Mouse (Mus musculus) CD8-positive naive resting alpha-beta T cell, adult 2 months (primary cell): ENCODE measurements around the gene Tmeff1.

ENCODE experiments used
- DNase-seq, 2 experiments: peaks; one replicate each; pipeline ENCODE4 v3.0.0; 2022; ENCODE audit warnings: low read depth in 2 of 2, low spot score in 2 of 2

The Tmeff1 gene

GRCm38 (mm10) chr4:48584421-48585240 is at the start of gene Tmeff1:
Gene Tmeff1 (plus strand): TSS chr4:48585174.
- no peak for DNase-seq

DNA sequence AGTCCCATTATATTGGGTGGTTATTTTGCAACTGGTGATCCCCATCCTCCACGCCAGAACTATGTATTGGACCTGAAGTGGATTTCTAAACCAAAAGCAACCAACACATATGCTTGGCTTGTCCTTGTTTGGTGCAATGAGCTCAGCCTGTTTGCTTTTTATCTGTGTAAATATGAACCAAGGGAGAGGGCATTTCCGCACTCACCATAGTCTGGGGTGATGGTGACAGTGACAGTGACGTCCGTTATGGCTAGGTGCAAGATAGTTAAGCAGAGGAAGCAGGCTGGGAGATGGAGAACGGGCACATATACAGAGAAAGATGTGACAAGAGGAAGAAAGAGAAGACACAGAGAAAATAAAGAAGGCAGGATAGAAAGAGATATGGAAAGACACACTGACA is 48.7 kb upstream of the Tmeff1 start:
- no peak for DNase-seq

- DNase-seq: no peak
These were observed 48.0 kb upstream of the Tmeff1 start for GRCm38 (mm10) chr4:48537024-48537423.

DNA sequence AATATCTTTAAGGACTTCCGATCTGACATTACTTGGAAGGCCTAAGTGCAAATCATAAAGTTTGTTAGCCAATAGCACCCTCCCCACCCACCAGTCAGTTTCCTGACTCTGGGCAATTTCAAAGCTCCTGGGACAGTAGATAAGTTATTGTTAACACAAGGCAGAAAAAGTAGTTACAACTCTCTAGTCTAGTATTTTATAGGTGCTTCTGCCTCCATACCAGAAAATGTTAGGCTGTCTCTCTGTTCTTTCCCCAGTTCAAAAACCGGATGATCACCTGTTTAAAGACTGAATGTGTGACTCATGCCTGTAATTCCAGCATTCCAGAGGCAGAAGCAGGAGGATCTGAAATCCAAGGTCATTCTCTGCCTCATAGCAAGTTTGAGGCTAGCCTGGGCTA is 46.4 kb upstream of the Tmeff1 start:
- no peak for DNase-seq

- DNase-seq: no peak
These were observed 45.0 kb upstream of the Tmeff1 start, which contains the start of gene Msantd3 for GRCm38 (mm10) chr4:48539841-48540575. Gene Msantd3 (plus strand): TSS chr4:48539935.

DNA sequence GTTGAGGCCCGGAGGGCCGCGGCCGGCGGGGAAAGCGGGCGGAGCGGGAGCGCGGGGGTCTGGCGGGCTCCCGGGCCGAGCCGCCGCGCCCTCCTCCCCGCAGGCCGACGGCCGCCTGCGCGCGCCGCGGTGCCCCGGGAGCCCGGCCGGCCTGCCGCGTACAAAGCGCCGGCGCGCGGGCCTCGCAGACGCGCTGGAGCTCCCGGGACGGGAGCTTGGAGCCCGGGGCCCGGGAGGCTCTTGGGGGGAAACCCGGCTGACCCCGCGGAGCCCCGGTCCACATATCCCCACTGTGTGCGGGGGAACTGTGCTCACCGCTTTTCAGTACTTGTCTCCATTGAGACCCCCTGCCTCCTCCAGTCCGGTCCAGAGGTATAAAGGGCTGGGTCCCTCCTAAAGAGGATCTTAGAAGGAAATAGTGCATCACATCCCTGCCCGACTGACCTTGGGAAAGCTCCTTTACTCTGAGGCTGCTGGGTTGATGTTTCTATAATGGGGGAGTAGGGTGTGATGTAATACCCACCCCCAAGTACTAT is 44.3 kb upstream of the Tmeff1 start:
- DNase-seq: no peak

GRCm38 (mm10) chr4:48541526-48542250 is 43.3 kb upstream of the Tmeff1 start:
- DNase-seq: no peak

DNA sequence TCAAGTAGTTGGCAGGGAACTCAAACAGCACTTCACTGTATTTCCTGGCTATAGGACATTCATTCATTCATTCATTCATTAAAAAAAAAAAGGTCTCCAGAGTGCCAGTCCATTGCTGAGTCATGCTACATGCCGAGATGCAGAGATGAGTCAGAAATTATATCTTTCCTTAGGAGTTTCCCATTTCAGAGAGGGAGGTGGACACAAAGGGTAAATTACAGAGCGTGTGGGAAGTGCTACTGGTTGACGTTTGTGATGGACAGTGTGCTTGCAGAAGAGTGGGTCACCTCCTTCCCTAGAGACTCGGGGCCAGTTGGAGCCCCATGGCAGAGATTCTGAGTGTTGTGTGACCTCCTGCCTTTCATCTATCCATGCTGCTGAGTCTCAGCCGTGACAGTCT is 42.6 kb upstream of the Tmeff1 start:
- DNase-seq: no peak

GRCm38 (mm10) chr4:48543071-48543865 is 41.7 kb upstream of the Tmeff1 start:
- DNase-seq: no peak

DNA sequence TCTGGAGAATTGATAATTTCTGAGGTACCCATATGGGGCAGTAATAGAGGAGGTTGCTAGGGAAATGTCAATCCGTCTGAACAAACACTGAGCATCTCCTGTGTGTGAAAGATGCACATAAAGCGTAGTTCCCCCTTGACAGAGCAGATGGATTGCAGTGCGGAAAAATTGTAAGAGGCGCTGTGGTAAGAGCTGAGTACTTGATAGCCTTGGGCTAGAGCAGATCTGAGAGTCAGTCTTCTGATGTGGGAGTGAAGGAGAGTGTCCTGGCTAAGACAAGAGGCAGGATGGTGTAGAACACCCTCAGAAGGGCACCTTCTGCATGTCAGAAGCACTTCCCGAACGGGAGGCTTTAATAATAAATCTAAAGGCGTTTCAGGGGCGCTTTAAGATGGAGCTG is 40.8 kb upstream of the Tmeff1 start:
- no peak for DNase-seq

DNA sequence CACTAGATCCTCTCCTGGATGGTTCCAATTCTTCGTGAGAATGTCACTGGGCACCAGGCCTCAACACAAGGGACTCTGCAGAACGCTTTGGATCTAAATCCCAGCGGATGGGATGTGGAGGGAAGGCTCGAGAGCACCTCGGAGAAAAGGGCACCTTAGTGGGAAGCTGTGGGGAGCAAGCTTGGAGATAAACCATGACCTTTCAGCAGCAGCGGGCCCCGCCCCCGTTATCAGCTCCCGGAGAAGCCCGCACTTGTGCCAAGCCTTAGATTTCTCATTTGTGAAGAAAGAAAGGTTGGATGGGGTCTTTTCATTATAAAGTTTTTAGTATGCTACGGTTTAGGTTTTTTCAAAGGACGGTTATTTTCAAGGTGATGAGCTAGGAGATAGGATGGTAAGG is 39.0 kb upstream of the Tmeff1 start:
- no peak for DNase-seq

GRCm38 (mm10) chr4:48546568-48547496 is 38.1 kb upstream of the Tmeff1 start:
- no peak for DNase-seq

- DNase-seq: no peak
These were observed 36.5 kb upstream of the Tmeff1 start for GRCm38 (mm10) chr4:48548393-48549045.

DNA sequence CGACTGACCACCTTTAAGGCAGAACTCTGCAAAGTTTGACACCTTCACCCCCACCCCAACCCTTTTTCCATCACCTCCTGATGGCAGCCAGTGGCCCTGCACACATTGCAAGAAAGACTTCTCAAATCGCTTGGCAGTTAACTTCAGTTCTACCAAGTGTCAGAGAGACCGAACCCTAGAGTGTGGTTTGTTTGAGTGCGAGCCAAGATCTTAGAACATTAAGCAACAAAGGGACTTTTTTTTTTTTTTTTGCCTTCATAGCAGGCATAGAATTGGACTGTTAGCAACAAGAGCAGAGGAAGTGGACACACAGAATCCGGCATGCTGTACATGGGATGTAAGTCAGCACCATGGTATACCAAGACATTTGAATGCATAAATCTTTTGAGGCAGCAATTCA is 35.3 kb upstream of the Tmeff1 start:
- no peak for DNase-seq

- no peak for DNase-seq
These were observed 32.4 kb upstream of the Tmeff1 start for GRCm38 (mm10) chr4:48552486-48553064.

GRCm38 (mm10) chr4:48554132-48554531 is 30.8 kb upstream of the Tmeff1 start:
- DNase-seq: no peak

- DNase-seq: no peak
These were observed 29.2 kb upstream of the Tmeff1 start for GRCm38 (mm10) chr4:48555729-48556128.

DNA sequence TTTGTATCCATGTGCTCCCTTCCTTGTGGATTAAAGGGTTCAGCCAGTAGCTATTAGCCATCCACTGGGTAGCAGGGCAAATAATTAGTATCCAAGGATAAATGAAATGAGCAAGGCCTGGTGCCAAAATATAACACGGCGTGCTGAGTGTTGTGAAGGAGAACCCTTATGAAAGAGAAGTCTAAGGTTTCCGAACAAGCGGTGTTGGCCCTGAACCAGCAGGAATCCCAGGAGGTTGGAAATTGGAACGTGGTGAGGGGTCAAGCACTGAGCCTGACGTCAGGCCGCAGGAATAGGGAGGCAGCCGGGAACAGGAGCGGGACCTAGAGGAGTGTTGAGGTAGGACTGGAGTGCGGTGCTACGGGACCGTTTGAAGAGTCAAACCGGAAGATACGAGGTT is 25.3 kb upstream of the Tmeff1 start:
- DNase-seq: no peak

DNA sequence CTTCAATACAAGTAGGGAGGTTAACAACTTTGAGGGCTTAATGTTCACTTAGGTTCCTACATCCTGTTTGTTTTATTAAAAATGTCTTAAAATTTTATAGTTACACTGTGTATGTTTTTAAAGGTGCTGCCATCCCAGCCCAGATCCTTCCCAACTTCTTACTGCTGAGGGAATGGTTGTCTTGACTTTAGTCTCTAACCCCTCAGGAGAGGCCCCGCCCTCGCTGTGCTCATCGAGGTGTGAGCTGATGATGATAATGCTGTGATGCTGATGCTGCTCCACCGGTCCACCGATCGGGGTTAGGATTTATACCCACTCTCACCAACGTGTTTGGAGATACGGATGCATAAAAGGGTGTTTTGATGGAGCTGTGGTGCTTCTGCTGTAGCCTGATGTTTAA is 23.1 kb upstream of the Tmeff1 start:
- DNase-seq: no peak
